Mouse (Mus musculus) embryonic facial prominence, embryonic 14.5 days (tissue): ENCODE data around the gene 4931429L15Rik. TPM values are rescaled to one million over a fixed set of nuclear protein-coding genes. Genes with fewer than 3 reads are reported as not detected.

Experiments used
- ATAC-seq: fragments of 200-750 bp; cut with Nextera tagmentation; 2 replicates; pipeline ENCODE4 v1.8.0; 2017; ENCODE audit warnings: low read depth, moderate number of reproducible peaks, moderate TSS enrichment
- DNase-seq: peaks from one replicate; pipeline ENCODE4 v3.0.0-alpha.2; 2015; ENCODE audit warnings: low spot score
- H3K27ac ChIP-seq: fragments of 300-500 bp; sonication (generic); replicated peaks from 2 replicates; pipeline ENCODE4 v1.5.1; 2014; ENCODE audit warnings: low read depth, mild to moderate bottlenecking, low read length, moderate library complexity
- H3K27me3 ChIP-seq: fragments of 300-500 bp; sonication (generic); replicated peaks from 2 replicates; pipeline ENCODE4 v1.6.1; 2014; ENCODE audit warnings: low read length; ENCODE audit not compliant: control insufficient read depth, insufficient read depth
- H3K36me3 ChIP-seq: fragments of 300-500 bp; sonication (generic); 2 replicates; pipeline ENCODE4 v1.6.1; 2014; ENCODE audit warnings: low read length, mixed read lengths; ENCODE audit not compliant: control insufficient read depth, insufficient read depth
- H3K4me1 ChIP-seq: fragments of 300-500 bp; sonication (generic); 2 replicates; pipeline ENCODE4 v1.6.1; 2014; ENCODE audit warnings: antibody characterized with exemption, low read length; ENCODE audit not compliant: control insufficient read depth, insufficient read depth
- H3K4me2 ChIP-seq: fragments of 300-500 bp; sonication (generic); 2 replicates; pipeline ENCODE4 v1.6.1; 2014; ENCODE audit warnings: low read depth, mild to moderate bottlenecking, low read length, moderate library complexity, mixed read lengths
- H3K4me3 ChIP-seq: fragments of 300-500 bp; sonication (generic); 2 replicates; pipeline ENCODE4 v1.5.1; 2014; ENCODE audit warnings: low read depth, mild to moderate bottlenecking, low read length
- H3K9ac ChIP-seq: fragments of 300-500 bp; sonication (generic); 2 replicates; pipeline ENCODE4 v1.6.1; 2014; ENCODE audit warnings: low read depth, mild to moderate bottlenecking, low read length, moderate library complexity, mixed read lengths
- H3K9me3 ChIP-seq: fragments of 300-500 bp; sonication (generic); 2 replicates; pipeline ENCODE4 v1.6.1; 2016; ENCODE audit warnings: low read length; ENCODE audit not compliant: control insufficient read depth
- WGBS: fragments of 180-500 bp; shearing (Covaris S2); extraction: QIAGEN DNeasy Blood & Tissue Kit; methylation state at CpG from one replicate; pipeline ENCODE4 v1.1.7; 2014; 5-methylcytosine and 5-hydroxymethylcytosine counted together
- polyA plus RNA-seq: library from polyadenylated mRNA; unstranded; fragments of >200 nt; fragmentation: Nextera tagmentation; extraction: Ambion mirVana; gene quantifications from 2 replicates; pipeline ENCODE4 v1.2.1, GENCODE M21; 2014

Gene 4931429L15Rik
- polyA plus RNA-seq, 1 experiment from 2014 or later, result not detected

GRCm38 (mm10) chr9:46282631-46283436, 37.0 kb downstream of the 4931429L15Rik start, which contains the start of gene Bud13:
Bud13 (plus strand) TSS chr9:46283008.
- DNase-seq (peak; percentile 95), ATAC-seq (peak; percentile 92)
- H3K9ac ChIP-seq, result peak within 1 kb of the TSS; percentile 92
- H3K36me3 ChIP-seq, result peaks cover 57% of the 10 kb centered on the region
- H3K4me1 ChIP-seq, result 0 out of 2 replicates have a peak, but pooled peaks cover 4% of the 10 kb centered on the region
- no peaks in the 10 kb centered on the region for H3K9me3 ChIP-seq
- H3K4me2 ChIP-seq, result peak within 1 kb of the TSS; percentile 52
- peak within 1 kb of the TSS; percentile 92 for H3K4me3 ChIP-seq
- under 1% methylated on average over 54 of the region's 55 CpGs for WGBS
- peak within 1 kb of the TSS; percentile 82 for H3K27ac ChIP-seq
- no peaks in the 10 kb centered on the region for H3K27me3 ChIP-seq

GRCm38 (mm10) chr9:46274494-46274893, 45.3 kb downstream of the 4931429L15Rik start:
- no peak for DNase-seq
- Histone ChIP-seq H3K4me3 (0 out of 2 replicates have a peak overlapping the region, but pooled peaks have one; percentile 76), H3K27ac (no peak overlapping the region), H3K9me3 (no peaks in the 10 kb centered on the region), H3K9ac (no peak overlapping the region), H3K4me2 (no peak overlapping the region), H3K4me1 (no peaks in the 10 kb centered on the region), H3K36me3 (peaks cover 42% of the 10 kb centered on the region), H3K27me3 (peaks cover 3% of the 10 kb centered on the region; the same call in 1 of the 2 replicates)
- WGBS, result 82% methylated on average over 9 of the region's 9 CpGs
- ATAC-seq, result no peak

GRCm38 (mm10) chr9:46272677-46273454, 46.9 kb downstream of the 4931429L15Rik start, which contains the start of gene Zpr1:
Zpr1 (plus strand) TSS chr9:46273064.
- Histone ChIP-seq H3K4me3 (peak within 1 kb of the TSS; percentile 76), H3K36me3 (peaks cover 27% of the 10 kb centered on the region), H3K4me1 (no peaks in the 10 kb centered on the region), H3K9ac (peak within 1 kb of the TSS; percentile 76), H3K27me3 (peaks cover 3% of the 10 kb centered on the region; the same call in 1 of the 2 replicates), H3K4me2 (peak within 1 kb of the TSS; percentile 81), H3K9me3 (no peaks in the 10 kb centered on the region), H3K27ac (peak within 1 kb of the TSS; percentile 45; the same call in 1 of the 2 replicates)
- peak; percentile 97 for DNase-seq
- WGBS, result 25% methylated on average over 17 of the region's 45 CpGs
- ATAC-seq, result peak; percentile 97

GRCm38 (mm10) chr9:46272070-46272469, 47.7 kb downstream of the 4931429L15Rik start:
- Histone ChIP-seq H3K9ac (no peak overlapping the region), H3K4me3 (no peak overlapping the region), H3K27ac (no peak overlapping the region), H3K27me3 (peaks cover 3% of the 10 kb centered on the region; the same call in 1 of the 2 replicates), H3K4me2 (no peak overlapping the region), H3K36me3 (peaks cover 19% of the 10 kb centered on the region), H3K9me3 (no peaks in the 10 kb centered on the region), H3K4me1 (no peaks in the 10 kb centered on the region)
- 83% methylated on average over 9 of the region's 9 CpGs for WGBS
- ATAC-seq (no peak), DNase-seq (no peak)

GRCm38 (mm10) chr9:46270782-46271181, 49.0 kb downstream of the 4931429L15Rik start:
- H3K9ac ChIP-seq, result no peak overlapping the region
- no peak overlapping the region for H3K27ac ChIP-seq
- H3K4me2 ChIP-seq, result no peak overlapping the region
- no peaks in the 10 kb centered on the region for H3K4me1 ChIP-seq
- peaks cover 6% of the 10 kb centered on the region for H3K36me3 ChIP-seq
- no peak for ATAC-seq
- no peak overlapping the region for H3K4me3 ChIP-seq
- no peaks in the 10 kb centered on the region for H3K9me3 ChIP-seq
- no peak for DNase-seq
- H3K27me3 ChIP-seq, result peaks cover 3% of the 10 kb centered on the region; the same call in 1 of the 2 replicates
- 90% methylated on average over 4 of the region's 4 CpGs for WGBS

GRCm38 (mm10) chr9:46269125-46269524, 50.7 kb downstream of the 4931429L15Rik start:
- H3K4me1 ChIP-seq, result no peaks in the 10 kb centered on the region
- ATAC-seq, result no peak
- WGBS, result 92% methylated on average over 5 of the region's 5 CpGs
- H3K27ac ChIP-seq, result no peak overlapping the region
- H3K27me3 ChIP-seq, result peaks cover 3% of the 10 kb centered on the region; the same call in 1 of the 2 replicates
- no peak overlapping the region for H3K4me2 ChIP-seq
- 0 out of 2 replicates have a peak overlapping the region, but pooled peaks have one; percentile 5 for H3K9ac ChIP-seq
- H3K9me3 ChIP-seq, result no peaks in the 10 kb centered on the region
- DNase-seq, result no peak
- no peaks in the 10 kb centered on the region for H3K36me3 ChIP-seq
- H3K4me3 ChIP-seq, result no peak overlapping the region

GRCm38 (mm10) chr9:46268343-46268873, 51.4 kb downstream of the 4931429L15Rik start, which contains the start of gene Apoa5:
Apoa5 (plus strand) TSS chr9:46268633.
- Histone ChIP-seq H3K27ac (no peak within 1 kb of the TSS), H3K9ac (0 out of 2 replicates have a peak within 1 kb of the TSS, but pooled peaks have one; percentile 5), H3K4me2 (no peak within 1 kb of the TSS), H3K4me1 (no peaks in the 10 kb centered on the region), H3K27me3 (peaks cover 3% of the 10 kb centered on the region; the same call in 1 of the 2 replicates), H3K36me3 (no peaks in the 10 kb centered on the region), H3K9me3 (no peaks in the 10 kb centered on the region), H3K4me3 (no peak within 1 kb of the TSS)
- 48% methylated on average over 7 of the region's 7 CpGs for WGBS
- ATAC-seq (no peak), DNase-seq (no peak)

GRCm38 (mm10) chr9:46261131-46261530, 58.7 kb downstream of the 4931429L15Rik start:
- ATAC-seq (no peak), DNase-seq (no peak)
- no peak overlapping the region for H3K4me3 ChIP-seq
- H3K27ac ChIP-seq, result no peak overlapping the region
- H3K27me3 ChIP-seq, result no peaks in the 10 kb centered on the region
- no peaks in the 10 kb centered on the region for H3K36me3 ChIP-seq
- WGBS, result 83% methylated on average over 7 of the region's 7 CpGs
- H3K9ac ChIP-seq, result no peak overlapping the region
- H3K9me3 ChIP-seq, result no peaks in the 10 kb centered on the region
- H3K4me1 ChIP-seq, result no peaks in the 10 kb centered on the region
- no peak overlapping the region for H3K4me2 ChIP-seq
